11 mouse cellular contexts compared by ENCODE assay signal in genomic region chr4:128789646-128790045, GRCm38 (mm10). TPM values are rescaled to one million over a fixed set of nuclear protein-coding genes. Genes with fewer than 3 reads are reported as not detected.
DNase-seq lines count a peak whose midpoint lies in the region; ATAC-seq and TF ChIP-seq lines count a peak whose summit lies in the region.
"Had no signal": no experiment of that assay in that cellular context is flagged by ENCODE, and none has a peak within 500 bp of the region (broad histone marks: within the 10 kb centered on the region; RNA-seq: fewer than 3 reads in every experiment).

No protein-coding gene starts in this region.

- no peak for ATAC-seq in hindbrain, embryonic 11.5 days (ENCODE audit: low FRiP score)
- peak; percentile 82 for ATAC-seq in intestine, postnatal 0 days
- no peak for ATAC-seq in liver, embryonic 11.5 days (replicated peaks; ENCODE audit: low FRiP score)

- no peaks in the 10 kb centered on the region for H3K9me3 ChIP-seq in hindbrain, embryonic 10.5 days
- H3K9me3 ChIP-seq in hindbrain, embryonic 11.5 days (ENCODE audit: control insufficient read depth, low read length) = no peaks in the 10 kb centered on the region
- no peaks in the 10 kb centered on the region for H3K9me3 ChIP-seq in intestine, postnatal 0 days (ENCODE audit: control insufficient read depth)
- no peaks in the 10 kb centered on the region for H3K9me3 ChIP-seq in liver, embryonic 11.5 days (ENCODE audit: control insufficient read depth, low read length)
- H3K9me3 ChIP-seq: embryonic facial prominence, embryonic 13.5 days had no signal

- H3K9ac ChIP-seq in hindbrain, embryonic 11.5 days (ENCODE audit: low read depth, low read length) = no peak overlapping the region
- H3K9ac ChIP-seq in intestine, postnatal 0 days (ENCODE audit: low read depth, low read length) = peak overlapping the region; percentile 31; the same call in 1 of the 2 replicates
- H3K9ac ChIP-seq in liver, embryonic 11.5 days (ENCODE audit: low read depth, low read length) = no peak overlapping the region
- H3K9ac ChIP-seq: embryonic facial prominence, embryonic 13.5 days had no signal

- H3K4me1 ChIP-seq in hindbrain, embryonic 10.5 days (replicated peaks) = peaks cover 48% of the 10 kb centered on the region
- no peaks in the 10 kb centered on the region for H3K4me1 ChIP-seq in hindbrain, embryonic 11.5 days (replicated peaks; ENCODE audit: control insufficient read depth, insufficient read depth, low read length)
- no peaks in the 10 kb centered on the region for H3K4me1 ChIP-seq in intestine, postnatal 0 days (replicated peaks; ENCODE audit: control insufficient read depth, insufficient read depth, low read length)
- H3K4me1 ChIP-seq in liver, embryonic 11.5 days (replicated peaks; ENCODE audit: control insufficient read depth, insufficient read depth, low read length) = peaks cover 3% of the 10 kb centered on the region

- WGBS in hindbrain, embryonic 10.5 days = 40% methylated on average over 18 of the region's 18 CpGs
- 51% methylated on average over 18 of the region's 18 CpGs for WGBS in hindbrain, embryonic 11.5 days
- WGBS in intestine, postnatal 0 days = 30% methylated on average over 18 of the region's 18 CpGs
- 61% methylated on average over 18 of the region's 18 CpGs for WGBS in liver, embryonic 11.5 days

- DNase-seq in hindbrain, embryonic 10.5 days (ENCODE audit: low spot score) = no peak
- DNase-seq in hindbrain, embryonic 11.5 days (ENCODE audit: low spot score) = no peak
- DNase-seq in liver, embryonic 11.5 days (ENCODE audit: low spot score) = no peak
- DNase-seq in splenic B cell, adult 2 months (ENCODE audit: low read depth, low spot score) = peak; percentile 27
- no peak for DNase-seq in adrenal gland, postnatal 36 days
- no peak for DNase-seq in adrenal gland, adult 18-20 months (ENCODE audit: low spot score in 2 of 2)
- DNase-seq in ovary, postnatal 36 days (ENCODE audit: low spot score) = no peak

- H3K27ac ChIP-seq in hindbrain, embryonic 10.5 days = peak overlapping the region; percentile 41; the same call in 1 of the 2 replicates
- no peak overlapping the region for H3K27ac ChIP-seq in hindbrain, embryonic 11.5 days (ENCODE audit: low read depth, low read length)
- no peak overlapping the region for H3K27ac ChIP-seq in intestine, postnatal 0 days (ENCODE audit: low read depth, low read length)
- H3K27ac ChIP-seq in liver, embryonic 11.5 days (ENCODE audit: low read depth, low read length) = no peak overlapping the region
- H3K27ac ChIP-seq: embryonic facial prominence, embryonic 13.5 days; layer of hippocampus, adult 2 months had no signal

- H3K4me2 ChIP-seq in hindbrain, embryonic 11.5 days (replicated peaks; ENCODE audit: low read depth, low read length) = no peak overlapping the region
- peak overlapping the region; percentile 69 for H3K4me2 ChIP-seq in intestine, postnatal 0 days (replicated peaks; ENCODE audit: low read depth)
- H3K4me2 ChIP-seq in liver, embryonic 11.5 days = peak overlapping the region; percentile 41
- H3K4me2 ChIP-seq: embryonic facial prominence, embryonic 13.5 days had no signal

- TF ChIP-seq CTCF in intestine, postnatal 0 days (IDR thresholded peaks at IDR 0.05; ENCODE audit: low read depth) = no peak

- no peaks in the 10 kb centered on the region for H3K27me3 ChIP-seq in hindbrain, embryonic 10.5 days (ENCODE audit: insufficient read depth, poor library complexity, severe bottlenecking)
- H3K27me3 ChIP-seq in hindbrain, embryonic 11.5 days (ENCODE audit: control insufficient read depth, insufficient read depth, low read length) = no peaks in the 10 kb centered on the region
- H3K27me3 ChIP-seq in intestine, postnatal 0 days (replicated peaks; ENCODE audit: control insufficient read depth, insufficient read depth, low read length) = no peaks in the 10 kb centered on the region
- no peaks in the 10 kb centered on the region for H3K27me3 ChIP-seq in liver, embryonic 11.5 days (replicated peaks; ENCODE audit: control insufficient read depth, insufficient read depth, low read length)
- no peaks in the 10 kb centered on the region for H3K27me3 ChIP-seq in splenic B cell, adult 2 months (ENCODE audit: control insufficient read depth, insufficient read depth, low read length, poor library complexity, severe bottlenecking)
- H3K27me3 ChIP-seq: embryonic facial prominence, embryonic 13.5 days had no signal

- peaks cover 96% of the 10 kb centered on the region for H3K36me3 ChIP-seq in hindbrain, embryonic 10.5 days
- H3K36me3 ChIP-seq in hindbrain, embryonic 11.5 days (ENCODE audit: control insufficient read depth, insufficient read depth, low read length) = peaks cover 12% of the 10 kb centered on the region; the same call in 1 of the 2 replicates
- H3K36me3 ChIP-seq in intestine, postnatal 0 days (ENCODE audit: control insufficient read depth, insufficient read depth) = peaks cover 39% of the 10 kb centered on the region
- H3K36me3 ChIP-seq in liver, embryonic 11.5 days (ENCODE audit: control insufficient read depth, insufficient read depth, low read length) = peaks cover 21% of the 10 kb centered on the region
- H3K36me3 ChIP-seq in splenic B cell, adult 2 months (ENCODE audit: control insufficient read depth, insufficient read depth, low read length, poor library complexity, severe bottlenecking) = peaks cover 15% of the 10 kb centered on the region

- no peak overlapping the region for H3K4me3 ChIP-seq in hindbrain, embryonic 10.5 days
- no peak overlapping the region for H3K4me3 ChIP-seq in hindbrain, embryonic 11.5 days (ENCODE audit: low read depth, low read length)
- H3K4me3 ChIP-seq in intestine, postnatal 0 days (ENCODE audit: low read depth, low read length) = peak overlapping the region; percentile 24
- peak overlapping the region; percentile 31 for H3K4me3 ChIP-seq in liver, embryonic 11.5 days (ENCODE audit: low read depth, low read length)
- H3K4me3 ChIP-seq: embryonic facial prominence, embryonic 13.5 days; layer of hippocampus, adult 2 months had no signal

RNA-seq across cellular contexts. Expression of gene Zfp362, which starts 16.2 kb away (rescaled TPM):
- polyA plus RNA-seq in hindbrain, embryonic 10.5 days (2016; fragmentation: Nextera tagmentation; extraction: Ambion mirVana) = 36.1 and 45.3 TPM in 2 replicates
- 29.5 and 30.4 TPM in 2 replicates for polyA plus RNA-seq in hindbrain, embryonic 11.5 days (2014; fragmentation: Nextera tagmentation; extraction: Ambion mirVana)
- 12.6 and 12.9 TPM in 2 replicates for polyA plus RNA-seq in intestine, postnatal 0 days (2015; fragmentation: Nextera tagmentation; extraction: Ambion mirVana)
- polyA plus RNA-seq in liver, embryonic 11.5 days (2014; fragmentation: Nextera tagmentation; extraction: Ambion mirVana) = 23.1 and 25.3 TPM in 2 replicates
- total RNA-seq in adrenal gland, postnatal 36 days (2021) = 10 to 100 TPM; 26.8 TPM
- 10 to 100 TPM; 16.0 to 17.5 TPM for total RNA-seq in adrenal gland, adult 18-20 months (2021)

RNA-seq across cellular contexts. Expression of gene A3galt2, which starts 34.5 kb away (rescaled TPM):
- polyA plus RNA-seq in hindbrain, embryonic 10.5 days (2016; fragmentation: Nextera tagmentation; extraction: Ambion mirVana) = 0.18 and 0.26 TPM in 2 replicates
- 0.42 and 0.51 TPM in 2 replicates for polyA plus RNA-seq in hindbrain, embryonic 11.5 days (2014; fragmentation: Nextera tagmentation; extraction: Ambion mirVana)
- polyA plus RNA-seq in intestine, postnatal 0 days (2015; fragmentation: Nextera tagmentation; extraction: Ambion mirVana) = not detected in 2 replicates
- polyA plus RNA-seq in liver, embryonic 11.5 days (2014; fragmentation: Nextera tagmentation; extraction: Ambion mirVana) = 0.14 TPM in 1 of 2 replicates, not detected in the other
- total RNA-seq in adrenal gland, postnatal 36 days (2021) = under 1 TPM; 0.16 to 0.30 TPM
- total RNA-seq in adrenal gland, adult 18-20 months (2021) = under 1 TPM; 0.17 to 0.42 TPM
- total RNA-seq: megakaryocyte progenitor cell, adult 5-6 weeks had no signal

Comparison
In these comparisons a context has a peak if more than half of its experiments do, and no peak if none do; other contexts are left out.
1. H3K4me3 ChIP-seq: peak in intestine, postnatal 0 days (single experiment) and liver, embryonic 11.5 days (single experiment); none in hindbrain, embryonic 10.5 days (single experiment) and hindbrain, embryonic 11.5 days (single experiment).